Comparison of ENCODE assay signal across 25 mouse cellular contexts in the genomic region with DNA sequence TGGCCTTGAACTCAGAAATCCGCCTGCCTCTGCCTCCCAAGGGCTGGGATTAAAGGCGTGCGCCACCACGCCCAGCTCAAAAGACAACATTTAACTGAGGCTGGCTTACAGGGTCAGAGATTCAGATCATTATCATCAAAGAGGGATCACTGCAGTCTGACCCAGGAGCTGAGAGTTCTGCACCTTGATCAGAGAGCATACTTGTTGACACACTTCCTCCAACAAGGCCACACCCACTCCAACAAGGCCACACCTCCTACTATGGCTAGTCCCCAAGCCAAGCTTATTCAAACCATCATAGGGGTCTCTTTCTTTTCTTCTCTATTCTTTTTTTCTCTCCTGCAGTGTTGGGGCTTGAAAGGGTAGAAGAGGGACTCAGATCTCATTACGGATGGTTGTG. TPM values are rescaled to one million over a fixed set of nuclear protein-coding genes. Genes with fewer than 3 reads are reported as not detected.
DNase-seq lines count a peak whose midpoint lies in the region; ATAC-seq and TF ChIP-seq lines count a peak whose summit lies in the region.
"Had no signal": no experiment of that assay in that cellular context is flagged by ENCODE, and none has a peak within 500 bp of the region (broad histone marks: within the 10 kb centered on the region; RNA-seq: fewer than 3 reads in every experiment).

No protein-coding gene starts in this region.

- no peaks in the 10 kb centered on the region for H3K27me3 ChIP-seq in lung, postnatal 0 days (replicated peaks; ENCODE audit: insufficient read depth, low read length)

- no peak for ATAC-seq in lung, postnatal 0 days
- ATAC-seq: forebrain, embryonic 16.5 days; hindbrain, postnatal 0 days; intestine, postnatal 0 days; midbrain, embryonic 16.5 days had no signal

- no peak overlapping the region for H3K4me2 ChIP-seq in lung, postnatal 0 days (replicated peaks; ENCODE audit: low read depth, low read length)
- H3K4me2 ChIP-seq: heart, embryonic 11.5 days; kidney, embryonic 15.5 days; limb, embryonic 15.5 days; neural tube, embryonic 15.5 days had no signal

- H3K4me1 ChIP-seq in lung, postnatal 0 days (ENCODE audit: insufficient read depth, low read depth, low read length), result peaks cover 5% of the 10 kb centered on the region; the same call in 1 of the 2 replicates

- no peaks in the 10 kb centered on the region for H3K36me3 ChIP-seq in lung, postnatal 0 days (ENCODE audit: insufficient read depth, low read length)
- H3K36me3 ChIP-seq: hindbrain, embryonic 10.5 days; kidney, embryonic 15.5 days; neural tube, embryonic 15.5 days had no signal

- no peak for TF ChIP-seq CTCF in lung, postnatal 0 days (IDR thresholded peaks at IDR 0.05)

- no peak overlapping the region for H3K4me3 ChIP-seq in lung, postnatal 0 days (ENCODE audit: low read depth, low read length)
- H3K4me3 ChIP-seq: forebrain, embryonic 10.5 days; hindbrain, embryonic 10.5 days; kidney, embryonic 15.5 days; limb, embryonic 15.5 days; midbrain, embryonic 10.5 days; myocyte; neural tube, embryonic 15.5 days had no signal

- WGBS in lung, postnatal 0 days, result 92% methylated on average over 5 of the region's 5 CpGs

- no peaks in the 10 kb centered on the region for H3K9me3 ChIP-seq in lung, postnatal 0 days (ENCODE audit: low read length)
- H3K9me3 ChIP-seq: forebrain, embryonic 10.5 days; hindbrain, embryonic 10.5 days; kidney, embryonic 15.5 days; limb, embryonic 15.5 days; midbrain, embryonic 10.5 days; neural tube, embryonic 15.5 days had no signal

- H3K27ac ChIP-seq in lung, postnatal 0 days (ENCODE audit: low read length), result no peak overlapping the region
- H3K27ac ChIP-seq: forebrain, embryonic 10.5 days; hindbrain, embryonic 10.5 days; hindbrain, postnatal 0 days; kidney, embryonic 15.5 days; limb, embryonic 15.5 days; midbrain, embryonic 10.5 days; neural tube, embryonic 15.5 days had no signal

- H3K9ac ChIP-seq in lung, postnatal 0 days (replicated peaks; ENCODE audit: low read depth), result no peak overlapping the region
- H3K9ac ChIP-seq: kidney, embryonic 15.5 days; limb, embryonic 15.5 days; neural tube, embryonic 15.5 days had no signal

- peak; percentile 62 for DNase-seq in A20 (ENCODE audit: low read depth, low spot score)
- peak; percentile 69 to 74 for DNase-seq in B cell, adult 2 months
- DNase-seq in ZHBTc4 (ENCODE audit: low read depth, low spot score), result peak; percentile 86
- DNase-seq in thymus, postnatal 14 days, result peak; percentile 32
- DNase-seq in cerebellum, postnatal 10 days, result no peak
- DNase-seq in layer of hippocampus, adult 18-20 months (ENCODE audit: low spot score in 2 of 2), result no peak
- DNase-seq in lung, postnatal 0 days (ENCODE audit: low spot score), result no peak
- DNase-seq: cerebellum, adult 11 months; cerebellum, postnatal 14 days; gastrocnemius, postnatal 10 days; heart, adult 11 months; kidney, postnatal 36 days; left cerebral cortex, postnatal 4 days had no signal

- no peak for TF ChIP-seq EP300 in lung, postnatal 0 days (IDR thresholded peaks at IDR 0.05)

RNA-seq across cellular contexts. Expression of a gene that starts 6.6 kb away (rescaled TPM):
- total RNA-seq in layer of hippocampus, adult 18-20 months (2021), result 1 to 10 TPM; 3.0 to 4.1 TPM
- polyA plus RNA-seq in lung, postnatal 0 days (2015; fragmentation: Nextera tagmentation; extraction: Ambion mirVana), result 8.2 and 9.7 TPM in 2 replicates

RNA-seq across cellular contexts. Expression of a gene that starts 30.9 kb away (rescaled TPM):
- 1 to 10 TPM; 5.8 to 6.1 TPM for total RNA-seq in layer of hippocampus, adult 18-20 months (2021)
- 11.6 and 12.0 TPM in 2 replicates for polyA plus RNA-seq in lung, postnatal 0 days (2015; fragmentation: Nextera tagmentation; extraction: Ambion mirVana)

RNA-seq across cellular contexts. Expression of a gene that starts 31.0 kb away (rescaled TPM):
- total RNA-seq in layer of hippocampus, adult 18-20 months (2021), result 1 to 10 TPM; 5.2 to 6.1 TPM
- polyA plus RNA-seq in lung, postnatal 0 days (2015; fragmentation: Nextera tagmentation; extraction: Ambion mirVana), result 12.6 TPM in 2 replicates

Comparison
In these comparisons a context has a peak if more than half of its experiments do, and no peak if none do; other contexts are left out.
1. DNase-seq: peak in A20 (single experiment), B cell, adult 2 months (2 of 2), ZHBTc4 (single experiment) and thymus, postnatal 14 days (single experiment); none in cerebellum, postnatal 10 days (0 of 2), layer of hippocampus, adult 18-20 months (0 of 2) and lung, postnatal 0 days (single experiment).